Comparison of ENCODE assay signal across 16 mouse cellular contexts in the genomic region with DNA sequence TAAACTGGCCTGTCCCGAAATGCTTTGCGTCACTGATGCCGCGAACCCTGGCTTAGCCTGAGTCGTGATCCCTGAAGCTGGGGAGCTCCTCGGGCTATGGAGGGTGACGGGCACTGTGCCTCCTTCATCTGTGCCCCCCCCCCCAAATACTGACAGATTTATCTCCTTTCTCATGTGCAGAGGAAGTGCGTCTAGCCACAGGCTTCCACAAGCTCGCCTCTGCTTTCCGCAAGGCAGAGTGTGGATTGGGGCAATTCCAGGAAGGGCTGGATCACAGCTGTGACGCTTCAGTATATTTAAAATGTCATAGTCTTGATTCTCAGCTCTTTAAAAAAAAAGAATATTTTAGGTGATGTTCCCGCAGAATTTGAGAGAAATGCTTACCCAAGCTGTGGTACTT. TPM values are rescaled to one million over a fixed set of nuclear protein-coding genes. Genes with fewer than 3 reads are reported as not detected.
A peak's percentile ranks its signal among the peaks of the same experiment; 100 is the strongest.
DNase-seq lines count a peak whose midpoint lies in the region; ATAC-seq lines count a peak whose summit lies in the region.
"Had no signal": no experiment of that assay in that cellular context is flagged by ENCODE, and none has a peak within 500 bp of the region (broad histone marks: within the 10 kb centered on the region; RNA-seq: fewer than 3 reads in every experiment).

No protein-coding gene starts in this region.

- H3K4me2 ChIP-seq in midbrain, embryonic 13.5 days (replicated peaks) = no peak overlapping the region
- H3K4me2 ChIP-seq in stomach, embryonic 16.5 days (ENCODE audit: low read depth, low read length) = no peak overlapping the region; the same call in 1 of the 2 replicates

- H3K27ac ChIP-seq in heart, embryonic 10.5 days = 0 out of 2 replicates have a peak overlapping the region, but pooled peaks have one; percentile 18
- H3K27ac ChIP-seq in midbrain, embryonic 10.5 days (replicated peaks) = peak overlapping the region; percentile 63; the same call in 1 of the 2 replicates
- H3K27ac ChIP-seq in midbrain, embryonic 13.5 days = no peak overlapping the region
- peak overlapping the region; percentile 39; the same call in 1 of the 2 replicates for H3K27ac ChIP-seq in stomach, embryonic 16.5 days (ENCODE audit: low read length)
- H3K27ac ChIP-seq: gastrocnemius, adult 2 months; hindbrain, postnatal 0 days had no signal

- H3K4me3 ChIP-seq in heart, embryonic 10.5 days = no peak overlapping the region
- no peak overlapping the region for H3K4me3 ChIP-seq in midbrain, embryonic 10.5 days
- no peak overlapping the region for H3K4me3 ChIP-seq in midbrain, embryonic 13.5 days (replicated peaks)
- H3K4me3 ChIP-seq in stomach, embryonic 16.5 days (replicated peaks; ENCODE audit: low read length) = no peak overlapping the region
- H3K4me3 ChIP-seq: embryonic facial prominence, embryonic 10.5 days; gastrocnemius, adult 2 months had no signal

- no peaks in the 10 kb centered on the region for H3K36me3 ChIP-seq in heart, embryonic 10.5 days
- H3K36me3 ChIP-seq in midbrain, embryonic 10.5 days = no peaks in the 10 kb centered on the region
- no peaks in the 10 kb centered on the region for H3K36me3 ChIP-seq in midbrain, embryonic 13.5 days
- no peaks in the 10 kb centered on the region for H3K36me3 ChIP-seq in stomach, embryonic 16.5 days (ENCODE audit: control insufficient read depth, insufficient read depth, low read length)
- H3K36me3 ChIP-seq: embryonic facial prominence, embryonic 10.5 days; G1E had no signal

- intact Hi-C loops in heart, postnatal 10 days (cut with DNase I) = no loop called here

- WGBS in heart, embryonic 10.5 days = 48% methylated on average over 12 of the region's 12 CpGs
- WGBS in midbrain, embryonic 10.5 days = 91% methylated on average over 12 of the region's 12 CpGs
- WGBS in midbrain, embryonic 13.5 days = 82% methylated on average over 12 of the region's 12 CpGs
- WGBS in stomach, embryonic 16.5 days = 37% methylated on average over 12 of the region's 12 CpGs

- no peaks in the 10 kb centered on the region for H3K27me3 ChIP-seq in heart, embryonic 10.5 days (ENCODE audit: insufficient read depth, poor library complexity, severe bottlenecking)
- H3K27me3 ChIP-seq in midbrain, embryonic 10.5 days (ENCODE audit: low read depth, poor library complexity, severe bottlenecking) = no peaks in the 10 kb centered on the region
- H3K27me3 ChIP-seq in midbrain, embryonic 13.5 days = no peaks in the 10 kb centered on the region
- no peaks in the 10 kb centered on the region for H3K27me3 ChIP-seq in stomach, embryonic 16.5 days (ENCODE audit: control insufficient read depth, insufficient read depth, low read length)

- ATAC-seq in midbrain, embryonic 13.5 days = no peak
- ATAC-seq in stomach, embryonic 16.5 days (ENCODE audit: insufficient read depth, low FRiP score) = no peak
- ATAC-seq: hindbrain, postnatal 0 days had no signal

- H3K4me1 ChIP-seq in heart, embryonic 10.5 days = peaks cover 49% of the 10 kb centered on the region
- peaks cover 53% of the 10 kb centered on the region for H3K4me1 ChIP-seq in midbrain, embryonic 10.5 days
- H3K4me1 ChIP-seq in midbrain, embryonic 13.5 days (replicated peaks) = peaks cover 48% of the 10 kb centered on the region
- peaks cover 43% of the 10 kb centered on the region for H3K4me1 ChIP-seq in stomach, embryonic 16.5 days (ENCODE audit: control insufficient read depth, insufficient read depth, low read length)

- no peaks in the 10 kb centered on the region for H3K9me3 ChIP-seq in heart, embryonic 10.5 days
- no peaks in the 10 kb centered on the region for H3K9me3 ChIP-seq in midbrain, embryonic 10.5 days (replicated peaks)
- no peaks in the 10 kb centered on the region for H3K9me3 ChIP-seq in midbrain, embryonic 13.5 days
- no peaks in the 10 kb centered on the region for H3K9me3 ChIP-seq in stomach, embryonic 16.5 days (replicated peaks; ENCODE audit: control insufficient read depth, low read length)
- H3K9me3 ChIP-seq: embryonic facial prominence, embryonic 10.5 days; G1E had no signal

- DNase-seq in heart, embryonic 10.5 days (ENCODE audit: low spot score) = no peak
- no peak for DNase-seq in heart, postnatal 10 days
- peak; percentile 69 for DNase-seq in kidney, postnatal 10 days
- DNase-seq in kidney, adult 9 months = no peak
- no peak for DNase-seq in midbrain, embryonic 10.5 days (ENCODE audit: low spot score)
- no peak for DNase-seq in cerebellum, postnatal 4 days (ENCODE audit: low spot score in 2 of 2)
- DNase-seq: B cell, adult 2 months; cerebellum, adult 2 months; gastrocnemius, adult 2 months; thymus, postnatal 14 days had no signal

- no peak overlapping the region for H3K9ac ChIP-seq in midbrain, embryonic 13.5 days (replicated peaks)
- H3K9ac ChIP-seq in stomach, embryonic 16.5 days (ENCODE audit: low read length) = no peak overlapping the region

RNA-seq across cellular contexts. Expression of a gene that starts 21.1 kb away (rescaled TPM):
- 139 and 151 TPM in 2 replicates for polyA plus RNA-seq in heart, embryonic 10.5 days (2016; fragmentation: Nextera tagmentation; extraction: Ambion mirVana)
- 10 to 100 TPM; 30.4 to 36.7 TPM for total RNA-seq in heart, postnatal 10 days (2021)
- polyA plus RNA-seq in midbrain, embryonic 10.5 days (2016; fragmentation: Nextera tagmentation; extraction: Ambion mirVana) = 50.1 and 69.2 TPM in 2 replicates
- polyA plus RNA-seq in midbrain, embryonic 13.5 days (2015; fragmentation: Nextera tagmentation; extraction: Ambion mirVana) = 72.6 and 89.7 TPM in 2 replicates
- 108 and 110 TPM in 2 replicates for polyA plus RNA-seq in stomach, embryonic 16.5 days (2015; fragmentation: Nextera tagmentation; extraction: Ambion mirVana)

RNA-seq across cellular contexts. Expression of a gene that starts 49.6 kb away (rescaled TPM):
- polyA plus RNA-seq in heart, embryonic 10.5 days (2016; fragmentation: Nextera tagmentation; extraction: Ambion mirVana) = not detected in 2 replicates
- total RNA-seq in heart, postnatal 10 days (2021) = not detected
- not detected in 2 replicates for polyA plus RNA-seq in midbrain, embryonic 10.5 days (2016; fragmentation: Nextera tagmentation; extraction: Ambion mirVana)
- polyA plus RNA-seq in midbrain, embryonic 13.5 days (2015; fragmentation: Nextera tagmentation; extraction: Ambion mirVana) = not detected in 2 replicates
- polyA plus RNA-seq in stomach, embryonic 16.5 days (2015; fragmentation: Nextera tagmentation; extraction: Ambion mirVana) = 0.18 and 0.67 TPM in 2 replicates
- total RNA-seq: G1E; gastrocnemius, adult 2 months; hindbrain, postnatal 0 days had no signal
- polyA plus RNA-seq: cerebellum, adult 2 months; embryonic facial prominence, embryonic 10.5 days; G1E; hindbrain, postnatal 0 days; limb, embryonic 14.5 days had no signal
